Mouse (Mus musculus): ENCODE data around the gene Prss32.

DNA sequence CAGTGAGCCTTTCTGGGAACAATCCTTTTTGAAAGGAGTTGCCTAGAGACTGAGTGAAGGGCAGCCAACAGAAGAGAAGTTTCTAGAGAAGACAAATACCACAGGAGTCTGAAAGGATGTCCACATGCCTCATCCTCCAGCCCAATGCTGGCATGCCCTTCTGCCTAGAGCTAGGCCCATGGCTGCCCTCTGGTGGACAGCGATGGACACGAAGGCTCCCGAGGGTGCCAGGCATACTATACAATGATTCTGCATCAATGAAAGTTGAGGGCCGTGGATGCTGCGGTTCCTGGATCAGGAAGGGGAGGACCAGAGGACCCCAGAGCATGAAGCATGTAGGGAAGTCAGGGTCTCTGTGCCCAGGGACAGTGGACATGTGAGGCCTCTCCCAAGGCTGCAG, 9.6 kb downstream of the Prss32 start:
- peak; percentile 61 for TF ChIP-seq CTCF (IDR thresholded peaks at IDR 0.05; ENCODE audit: low read depth)
- TF ChIP-seq EP300 (IDR thresholded peaks at IDR 0.05; ENCODE audit: low read depth), result no peak
